Mouse (Mus musculus): ENCODE measurements around the gene Rilpl1. TPM values are rescaled to one million over a fixed set of nuclear protein-coding genes. Genes with fewer than 3 reads are reported as not detected.
"Not testable (repeated sequence)": the region's sequence is repeated elsewhere in the genome, so short reads cannot be mapped to it uniquely, and the experiment has no call there.

Gene Rilpl1
- polyA plus RNA-seq, 1 experiment from 2014 or later, result 20.7 TPM

DNA sequence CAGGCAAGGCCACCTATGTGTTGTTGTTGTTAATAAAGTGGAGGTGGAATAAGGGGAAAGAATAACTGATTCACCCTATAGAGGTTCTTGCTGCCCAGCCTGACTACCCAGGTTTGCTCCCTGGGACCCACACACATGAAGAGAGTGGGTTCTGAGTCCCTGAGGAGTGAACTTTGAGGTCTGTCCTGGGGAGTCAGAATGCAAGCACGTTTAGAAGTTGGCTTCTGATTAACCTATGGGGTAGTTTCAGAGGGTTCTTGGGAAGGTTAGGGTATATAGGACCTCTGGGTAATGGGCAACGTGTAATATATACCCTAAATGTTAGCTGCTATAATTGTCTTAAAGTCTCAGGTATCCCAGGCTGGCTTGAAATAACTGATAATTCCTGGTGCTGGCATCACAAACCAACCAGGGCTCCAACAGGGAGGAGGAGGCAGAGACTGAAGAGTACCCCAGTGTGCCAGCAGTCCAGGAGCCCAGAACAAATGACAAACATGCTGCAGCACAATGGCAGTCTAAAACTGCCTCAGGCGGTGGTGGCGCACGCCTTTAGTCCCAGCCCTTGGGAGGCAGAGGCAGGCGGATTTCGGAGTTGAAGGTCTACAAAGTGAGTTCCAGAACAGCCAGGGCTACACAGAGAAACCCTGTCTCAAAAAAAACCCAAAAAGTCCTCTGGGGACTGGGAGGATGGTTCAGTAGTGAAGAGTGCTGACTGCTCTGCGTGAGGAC lies 68.7 kb downstream of the Rilpl1 start:
- Histone ChIP-seq H3K9ac (no peak overlapping the region), H3K36me3 (peaks cover 67% of the 10 kb centered on the region), H3K27ac (no peak overlapping the region), H3K9me3 (no peaks in the 10 kb centered on the region), H3K4me3 (no peak overlapping the region), H3K4me2 (no peak overlapping the region), H3K4me1 (no peaks in the 10 kb centered on the region), H3K27me3 (no peaks in the 10 kb centered on the region)
- 89% methylated on average over 8 of the region's 8 CpGs for WGBS
- ATAC-seq (ENCODE audit: borderline replicate concordance, extremely low read depth, low FRiP score, low TSS enrichment), result no peak

DNA sequence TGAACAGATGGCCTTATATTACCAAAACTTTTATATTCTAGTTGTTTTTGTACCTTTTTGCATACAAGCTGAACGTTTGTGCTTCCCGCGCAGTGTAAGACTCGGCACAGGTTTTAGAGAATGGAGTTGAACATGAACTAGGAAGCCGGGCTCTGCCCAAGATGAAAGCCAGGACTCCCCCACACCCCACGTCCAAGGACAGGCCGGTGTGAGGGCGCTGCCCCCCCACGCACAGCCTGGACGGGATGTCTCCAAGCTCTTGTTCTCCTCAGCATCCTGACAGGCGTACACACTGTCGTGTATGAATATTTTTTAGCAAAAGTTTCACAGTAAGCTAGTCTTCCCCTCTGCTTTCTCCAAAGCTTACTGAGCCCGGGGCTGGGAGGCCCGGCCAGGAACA lies 70.3 kb downstream of the Rilpl1 start:
- not testable (repeated sequence) for H3K4me3 ChIP-seq; H3K27ac ChIP-seq; H3K4me2 ChIP-seq; H3K9me3 ChIP-seq; H3K27me3 ChIP-seq; H3K4me1 ChIP-seq; H3K9ac ChIP-seq; ATAC-seq (ENCODE audit: borderline replicate concordance, extremely low read depth, low FRiP score, low TSS enrichment)
- H3K36me3 ChIP-seq, result peaks cover 74% of the 10 kb centered on the region
- 86% methylated on average over 14 of the region's 14 CpGs for WGBS

DNA sequence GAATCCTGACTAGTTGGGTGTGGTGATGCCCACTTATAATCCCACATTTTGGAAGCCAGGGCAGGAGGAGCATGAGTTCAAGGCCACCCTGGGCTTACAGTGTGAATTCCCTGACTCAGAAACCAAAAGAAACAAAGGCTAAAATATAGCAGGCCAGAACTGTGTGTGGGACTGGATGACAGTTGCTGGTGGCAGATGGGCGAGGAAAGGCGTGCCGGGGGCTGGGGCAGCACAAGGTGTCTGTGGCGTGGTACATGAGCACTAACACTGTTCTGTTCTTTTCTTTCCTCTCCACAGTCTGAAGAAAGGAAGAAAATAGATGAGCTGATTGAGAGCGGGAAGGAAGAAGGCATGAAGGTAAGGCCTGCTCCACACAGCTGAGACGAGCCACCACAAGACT lies 74.4 kb downstream of the Rilpl1 start:
- no peak overlapping the region for H3K27ac ChIP-seq
- H3K4me2 ChIP-seq, result no peak overlapping the region
- WGBS, result 88% methylated on average over 6 of the region's 6 CpGs
- H3K4me3 ChIP-seq, result no peak overlapping the region
- no peaks in the 10 kb centered on the region for H3K9me3 ChIP-seq
- ATAC-seq (ENCODE audit: borderline replicate concordance, extremely low read depth, low FRiP score, low TSS enrichment), result no peak
- H3K27me3 ChIP-seq, result no peaks in the 10 kb centered on the region
- peaks cover 90% of the 10 kb centered on the region for H3K36me3 ChIP-seq
- H3K9ac ChIP-seq, result no peak overlapping the region
- no peaks in the 10 kb centered on the region for H3K4me1 ChIP-seq

DNA sequence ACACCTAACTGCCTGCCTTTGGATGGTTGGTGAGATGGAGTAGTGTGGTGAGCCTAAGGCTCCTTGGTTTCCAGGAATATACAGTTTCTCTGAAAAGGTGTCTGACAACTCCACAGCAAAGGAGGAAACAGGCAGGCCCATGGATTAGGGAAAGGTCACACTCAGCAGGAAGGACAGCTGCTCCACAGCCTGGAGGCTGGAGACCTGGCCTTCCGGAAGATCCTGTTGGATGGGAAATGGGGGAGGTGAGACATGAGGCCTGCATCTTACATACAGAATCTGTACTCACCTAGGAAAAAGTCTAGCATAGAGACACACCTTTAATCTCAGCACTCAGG lies 77.1 kb downstream of the Rilpl1 start:
- H3K27ac ChIP-seq, result no peak overlapping the region
- ATAC-seq (ENCODE audit: borderline replicate concordance, extremely low read depth, low FRiP score, low TSS enrichment), result no peak
- no peaks in the 10 kb centered on the region for H3K9me3 ChIP-seq
- no peak overlapping the region for H3K4me3 ChIP-seq
- H3K9ac ChIP-seq, result no peak overlapping the region
- H3K4me2 ChIP-seq, result no peak overlapping the region
- H3K4me1 ChIP-seq, result no peaks in the 10 kb centered on the region
- WGBS, result 70% methylated on average over 1 of the region's 1 CpGs
- no peaks in the 10 kb centered on the region for H3K27me3 ChIP-seq
- peaks cover 90% of the 10 kb centered on the region for H3K36me3 ChIP-seq

DNA sequence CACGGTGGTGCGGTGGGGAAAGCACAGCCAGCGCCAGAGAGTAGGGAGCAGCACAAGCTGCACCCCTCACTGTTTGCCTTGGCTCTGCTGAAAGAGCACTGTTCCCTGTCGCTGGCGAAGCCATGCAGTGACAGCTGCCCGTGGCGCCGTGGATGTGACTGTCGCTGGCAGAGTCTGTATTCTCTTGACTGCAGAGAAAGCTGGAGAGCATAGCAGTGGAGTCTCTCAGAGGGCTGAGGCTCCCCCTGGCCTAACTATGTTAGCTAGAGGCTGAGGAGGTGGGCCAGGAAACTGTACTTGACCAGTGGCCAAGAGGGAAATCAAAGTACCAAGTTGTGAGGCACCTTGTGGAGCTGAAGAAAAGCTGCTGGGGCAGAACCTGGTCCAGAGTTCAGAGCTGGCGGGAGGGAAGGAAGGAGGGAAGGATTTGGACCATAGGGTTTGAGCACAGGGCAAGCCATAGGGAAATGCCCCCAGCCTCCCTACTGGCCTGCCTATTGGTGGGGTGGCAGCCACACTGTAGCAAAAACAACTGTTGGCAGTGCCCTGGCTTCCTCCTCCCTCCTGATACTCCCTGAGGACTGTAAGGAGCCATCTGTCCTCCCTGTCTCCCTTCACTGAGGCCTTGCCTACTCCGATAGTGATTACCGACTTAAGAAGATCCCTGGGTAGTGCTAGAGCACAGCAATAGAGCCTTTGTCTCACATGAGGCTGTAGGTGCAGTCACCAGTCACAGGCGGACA lies 77.7 kb downstream of the Rilpl1 start:
- Histone ChIP-seq H3K9ac (no peak overlapping the region), H3K27me3 (no peaks in the 10 kb centered on the region), H3K4me2 (no peak overlapping the region), H3K9me3 (no peaks in the 10 kb centered on the region), H3K4me3 (no peak overlapping the region), H3K27ac (no peak overlapping the region), H3K36me3 (peaks cover 90% of the 10 kb centered on the region), H3K4me1 (no peaks in the 10 kb centered on the region)
- 87% methylated on average over 13 of the region's 13 CpGs for WGBS
- no peak for ATAC-seq (ENCODE audit: borderline replicate concordance, extremely low read depth, low FRiP score, low TSS enrichment)

DNA sequence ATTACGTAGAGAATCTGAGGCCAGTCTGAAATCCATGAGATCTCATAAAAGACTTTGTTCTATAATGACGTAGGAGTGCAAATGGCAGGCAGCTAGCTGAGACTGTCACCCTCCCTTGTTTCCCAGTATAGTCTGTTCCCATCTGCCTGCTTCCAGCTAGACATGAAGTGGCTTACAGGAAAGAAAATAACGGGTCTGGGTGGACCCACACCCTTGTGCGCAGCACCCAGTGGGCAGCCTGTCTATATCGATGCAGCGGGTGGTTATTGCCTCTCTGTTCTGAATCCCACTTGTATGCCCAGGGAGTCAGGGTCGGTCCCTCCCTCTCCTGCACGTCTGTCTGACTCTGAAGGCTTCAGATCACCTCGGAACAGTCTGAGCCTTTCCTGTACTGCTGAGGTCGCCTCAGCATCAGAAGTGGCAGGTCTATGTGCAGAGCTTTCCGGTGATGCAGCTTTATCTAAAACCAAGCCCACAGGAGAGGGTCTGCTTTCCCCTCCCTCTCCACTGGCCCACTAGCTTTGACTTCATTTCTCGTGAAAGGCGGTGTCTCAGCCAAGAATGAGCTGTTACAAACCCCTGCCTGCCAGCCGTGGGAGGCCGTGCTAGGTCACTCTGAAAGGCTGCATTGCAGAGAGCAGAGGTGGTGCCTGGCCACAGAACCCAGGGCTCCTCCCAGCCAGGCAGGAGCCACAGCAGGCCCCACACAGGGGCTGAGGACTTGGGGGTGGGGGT lies 78.5 kb downstream of the Rilpl1 start:
- Histone ChIP-seq H3K9ac (no peak overlapping the region), H3K27me3 (no peaks in the 10 kb centered on the region), H3K27ac (no peak overlapping the region), H3K9me3 (no peaks in the 10 kb centered on the region), H3K36me3 (peaks cover 89% of the 10 kb centered on the region), H3K4me3 (no peak overlapping the region), H3K4me2 (no peak overlapping the region), H3K4me1 (no peaks in the 10 kb centered on the region)
- 77% methylated on average over 15 of the region's 15 CpGs for WGBS
- no peak for ATAC-seq (ENCODE audit: borderline replicate concordance, extremely low read depth, low FRiP score, low TSS enrichment)

DNA sequence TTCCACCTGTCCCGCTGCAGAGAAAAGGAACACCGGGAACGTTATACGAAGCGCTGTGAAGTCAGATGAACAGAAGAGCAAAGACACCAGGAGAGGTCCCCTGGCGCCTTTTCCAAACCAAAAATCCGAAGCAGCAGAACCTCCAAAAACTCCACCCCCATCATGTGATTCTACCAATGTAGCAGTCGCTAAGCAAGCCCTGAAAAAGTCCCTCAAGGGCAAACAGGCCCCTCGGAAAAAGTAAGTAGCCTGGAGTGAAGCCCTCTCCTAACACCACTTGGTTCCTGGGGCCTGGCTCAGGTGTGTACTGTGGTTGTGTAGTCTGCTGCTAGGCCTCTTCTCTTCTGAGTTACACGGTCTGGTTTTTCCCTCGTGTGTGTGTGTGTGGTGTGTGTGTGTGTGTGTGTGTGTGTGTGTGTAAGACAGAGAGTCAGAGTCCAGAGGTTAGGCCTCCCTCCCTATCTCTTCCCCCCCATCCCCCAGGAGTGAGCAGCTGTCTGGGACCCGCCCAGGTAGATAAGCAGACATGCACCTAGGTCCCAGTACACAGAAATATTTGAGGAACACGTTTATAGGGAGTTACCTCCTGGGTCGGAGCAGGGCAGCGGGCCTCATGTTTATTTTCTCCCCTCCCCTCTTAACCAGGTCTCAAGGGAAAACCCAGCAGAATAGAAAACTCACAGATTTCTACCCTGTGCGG lies 80.4 kb downstream of the Rilpl1 start:
- H3K9ac ChIP-seq, result no peak overlapping the region
- WGBS, result 74% methylated on average over 16 of the region's 16 CpGs
- no peak for ATAC-seq (ENCODE audit: borderline replicate concordance, extremely low read depth, low FRiP score, low TSS enrichment)

DNA sequence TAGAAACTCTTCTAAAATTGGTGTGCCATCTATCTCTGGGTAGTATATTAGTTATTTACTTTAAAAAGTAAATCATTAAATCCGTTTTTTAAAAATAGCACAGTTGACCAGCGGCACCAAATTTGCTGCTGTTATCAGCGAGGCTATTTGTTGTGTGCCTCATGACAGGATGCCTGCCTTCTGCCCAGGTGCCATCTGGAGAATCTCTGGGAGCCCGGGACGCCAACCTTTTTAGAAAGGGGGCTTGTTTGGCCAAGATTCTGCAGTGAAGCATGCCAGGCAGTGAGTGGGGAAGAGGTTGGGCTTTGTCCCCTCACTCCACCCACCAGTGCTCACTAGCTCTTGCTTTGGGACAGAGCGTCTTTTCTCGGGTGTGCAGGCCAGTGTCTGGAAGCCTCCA lies 81.1 kb downstream of the Rilpl1 start:
- H3K27me3 ChIP-seq, result no peaks in the 10 kb centered on the region
- H3K9me3 ChIP-seq, result no peaks in the 10 kb centered on the region
- H3K4me1 ChIP-seq, result peaks cover 13% of the 10 kb centered on the region
- no peak for ATAC-seq (ENCODE audit: borderline replicate concordance, extremely low read depth, low FRiP score, low TSS enrichment)
- H3K27ac ChIP-seq, result no peak overlapping the region
- H3K4me2 ChIP-seq, result no peak overlapping the region
- H3K9ac ChIP-seq, result no peak overlapping the region
- peaks cover 72% of the 10 kb centered on the region for H3K36me3 ChIP-seq
- no peak overlapping the region for H3K4me3 ChIP-seq
- 82% methylated on average over 7 of the region's 7 CpGs for WGBS

More for the DNA sequence above, 80.4 kb downstream of the Rilpl1 start:
- Histone ChIP-seq H3K27me3 (no peaks in the 10 kb centered on the region), H3K4me1 (peaks cover 13% of the 10 kb centered on the region), H3K36me3 (peaks cover 77% of the 10 kb centered on the region), H3K9me3 (no peaks in the 10 kb centered on the region), H3K27ac (no peak overlapping the region), H3K4me2 (no peak overlapping the region), H3K4me3 (no peak overlapping the region)

DNA sequence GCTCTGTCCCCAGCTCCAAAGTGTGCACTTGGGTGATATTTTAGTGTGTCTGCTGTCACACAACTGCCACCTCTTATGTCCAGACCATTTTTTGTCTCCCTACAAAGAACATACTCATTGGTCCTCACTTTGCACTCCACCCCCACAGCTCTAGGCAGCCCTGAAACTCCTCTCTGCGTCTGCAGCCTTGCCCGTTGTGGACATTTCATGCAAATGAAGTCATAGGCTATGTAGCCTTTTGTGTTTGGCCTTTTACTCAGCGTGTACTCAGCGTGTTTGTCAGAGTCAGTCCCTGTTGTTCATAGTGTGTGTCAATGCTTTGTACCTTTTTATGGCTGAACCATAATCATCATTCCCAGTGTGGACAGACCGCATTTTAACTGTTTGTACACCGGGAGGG lies 81.7 kb downstream of the Rilpl1 start:
- no peak for ATAC-seq (ENCODE audit: borderline replicate concordance, extremely low read depth, low FRiP score, low TSS enrichment)
- peaks cover 66% of the 10 kb centered on the region for H3K36me3 ChIP-seq
- WGBS, result 72% methylated on average over 6 of the region's 6 CpGs
- H3K27me3 ChIP-seq, result no peaks in the 10 kb centered on the region
- H3K4me3 ChIP-seq, result no peak overlapping the region
- H3K27ac ChIP-seq, result no peak overlapping the region
- peaks cover 19% of the 10 kb centered on the region for H3K4me1 ChIP-seq
- no peak overlapping the region for H3K4me2 ChIP-seq
- H3K9ac ChIP-seq, result no peak overlapping the region
- H3K9me3 ChIP-seq, result no peaks in the 10 kb centered on the region

DNA sequence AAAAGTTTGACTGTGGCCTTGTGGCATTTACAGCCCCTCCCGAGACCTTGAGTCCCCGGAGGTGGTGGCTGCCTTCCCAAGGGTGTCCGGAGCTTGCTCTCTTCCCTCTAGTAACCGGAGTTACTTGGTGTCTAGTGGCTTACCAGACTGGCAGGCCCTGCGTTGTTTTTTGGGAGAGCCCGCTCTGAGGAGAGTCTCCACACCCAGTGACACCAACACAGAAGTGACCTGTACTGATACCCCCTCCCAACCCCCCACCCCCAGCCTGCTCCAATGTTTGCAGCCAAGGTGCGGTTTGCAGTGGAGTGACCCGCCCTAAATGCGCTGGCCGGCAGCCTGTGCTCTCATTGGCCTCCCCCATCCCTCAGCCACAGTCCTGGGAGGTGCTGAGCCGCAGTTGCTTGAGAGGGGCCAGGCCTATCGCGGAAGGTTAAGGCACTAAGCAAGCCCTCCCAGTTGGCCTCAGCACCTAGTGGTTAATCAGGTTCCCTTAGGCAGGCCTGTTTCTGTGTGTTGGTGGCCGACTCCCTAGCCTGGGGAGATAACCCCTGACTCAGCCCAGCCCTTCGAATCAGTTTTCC lies 84.8 kb downstream of the Rilpl1 start:
- Histone ChIP-seq H3K4me3 (peak overlapping the region; percentile 89), H3K27ac (peak overlapping the region; percentile 90), H3K9ac (peak overlapping the region; percentile 83), H3K36me3 (peaks cover 39% of the 10 kb centered on the region), H3K4me1 (peaks cover 23% of the 10 kb centered on the region), H3K9me3 (no peaks in the 10 kb centered on the region), H3K4me2 (peak overlapping the region; percentile 93), H3K27me3 (no peaks in the 10 kb centered on the region)
- WGBS, result 1% methylated on average over 15 of the region's 15 CpGs
- ATAC-seq (ENCODE audit: borderline replicate concordance, extremely low read depth, low FRiP score, low TSS enrichment), result peak; percentile 63

DNA sequence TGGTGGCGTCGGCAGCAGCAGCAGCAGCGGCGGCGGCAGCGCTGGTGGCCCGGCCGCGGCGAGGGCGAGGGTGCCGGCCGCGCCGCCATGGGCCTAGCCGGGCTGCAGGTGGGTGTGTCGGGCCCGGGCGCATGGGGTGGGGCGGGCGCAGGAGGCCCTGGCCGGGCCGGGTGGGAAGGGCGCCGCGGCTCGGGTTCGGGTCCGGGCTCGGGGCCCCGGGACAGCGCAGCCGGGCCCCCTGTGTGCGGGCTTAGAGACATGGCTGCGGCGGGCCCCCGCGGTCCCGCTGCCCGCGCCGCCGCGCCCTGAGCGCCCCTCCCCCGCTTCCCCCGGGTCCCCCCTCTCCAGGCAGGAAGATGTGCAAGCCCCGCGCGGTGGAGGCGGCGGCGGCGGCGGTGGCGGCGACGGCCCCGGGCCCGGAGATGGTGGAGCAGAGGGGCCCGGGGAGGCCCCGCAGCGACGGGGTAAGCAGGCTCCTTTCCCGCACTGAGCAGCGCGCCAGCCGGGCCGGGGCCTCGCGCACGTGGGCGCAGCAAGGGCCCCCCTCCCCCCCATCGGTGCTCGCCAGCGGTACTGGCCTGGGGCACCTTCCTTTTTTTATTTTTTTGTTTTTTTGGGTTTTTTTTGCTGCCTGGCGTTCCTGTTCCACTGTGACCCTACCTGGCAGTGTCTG lies 85.4 kb downstream of the Rilpl1 start:
- Histone ChIP-seq H3K27me3 (no peaks in the 10 kb centered on the region), H3K4me2 (peak overlapping the region; percentile 93), H3K9me3 (no peaks in the 10 kb centered on the region), H3K9ac (peak overlapping the region; percentile 83), H3K4me3 (peak overlapping the region; percentile 89), H3K4me1 (peaks cover 26% of the 10 kb centered on the region), H3K27ac (peak overlapping the region; percentile 90), H3K36me3 (peaks cover 33% of the 10 kb centered on the region)
- WGBS, result under 1% methylated on average over 30 of the region's 77 CpGs
- peak; percentile 64 for ATAC-seq (ENCODE audit: borderline replicate concordance, extremely low read depth, low FRiP score, low TSS enrichment)

Measured in lung, embryonic 15.5 days (tissue).